Mouse (Mus musculus) olfactory bulb, adult 2 months (tissue): Measurements from ENCODE around the gene Fancc.

Experiments used
- CTCF ChIP-seq: fragments of 200-500 bp; IDR thresholded peaks from 2 replicates; pipeline ENCODE4 v1.5.1; 2012; ENCODE audit warnings: low read depth, mild to moderate bottlenecking, low read length, moderate library complexity; ENCODE audit not compliant: insufficient read depth
- POLR2A ChIP-seq: fragments of 200-500 bp; IDR thresholded peaks from 2 replicates; pipeline ENCODE4 v1.6.1; 2012; ENCODE audit warnings: mild to moderate bottlenecking, low read depth, low read length, moderate library complexity; ENCODE audit not compliant: insufficient read depth

GRCm38 (mm10) chr13:63502391-63502790, 5.3 kb upstream of the Fancc start:
- no peak for TF ChIP-seq CTCF
- TF ChIP-seq POLR2A, result no peak
